Mouse (Mus musculus): ENCODE data around the gene Pigx.
"Not testable (repeated sequence)": the region's sequence is repeated elsewhere in the genome, so short reads cannot be mapped to it uniquely, and the experiment has no call there.

Gene Pigx

DNA sequence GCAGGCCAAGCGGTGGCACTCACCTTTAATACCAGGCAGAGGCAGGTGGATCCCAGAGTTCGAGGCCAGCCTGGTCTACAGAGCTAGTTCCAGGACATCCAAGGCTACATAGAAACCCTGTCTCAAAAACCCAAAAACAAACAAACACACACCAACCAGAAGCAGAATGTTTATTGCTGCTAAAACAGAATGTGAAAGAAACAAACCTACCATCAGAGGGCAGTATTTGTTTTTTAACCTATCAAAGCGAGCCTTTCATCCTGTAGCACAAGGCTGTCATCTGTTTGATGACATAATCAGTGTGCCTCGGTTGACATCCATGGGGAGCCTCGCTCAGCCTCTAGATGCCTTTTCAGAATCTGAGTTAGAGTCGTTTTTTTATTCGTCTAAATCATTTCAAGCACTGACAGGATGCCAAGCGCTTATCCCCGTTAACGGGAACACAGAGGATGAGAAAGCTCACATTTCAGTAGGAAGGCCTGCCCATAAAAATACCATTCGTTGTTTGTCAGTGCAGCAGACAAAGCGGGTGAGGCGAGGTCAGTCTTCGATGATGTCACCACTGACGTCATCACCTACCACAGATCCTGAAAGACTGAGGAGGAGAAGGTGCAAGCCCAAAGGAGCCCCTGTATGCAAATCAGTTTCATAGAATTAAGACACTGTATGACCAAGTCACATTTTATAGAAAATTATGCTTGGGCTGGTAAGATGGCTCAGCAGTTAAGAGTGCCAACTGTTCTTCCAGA, 11.6 kb upstream of the Pigx start:
- in situ Hi-C loops (cut with MboI; ENCODE audit: low sequenced_read_pairs) = no loop called here

DNA sequence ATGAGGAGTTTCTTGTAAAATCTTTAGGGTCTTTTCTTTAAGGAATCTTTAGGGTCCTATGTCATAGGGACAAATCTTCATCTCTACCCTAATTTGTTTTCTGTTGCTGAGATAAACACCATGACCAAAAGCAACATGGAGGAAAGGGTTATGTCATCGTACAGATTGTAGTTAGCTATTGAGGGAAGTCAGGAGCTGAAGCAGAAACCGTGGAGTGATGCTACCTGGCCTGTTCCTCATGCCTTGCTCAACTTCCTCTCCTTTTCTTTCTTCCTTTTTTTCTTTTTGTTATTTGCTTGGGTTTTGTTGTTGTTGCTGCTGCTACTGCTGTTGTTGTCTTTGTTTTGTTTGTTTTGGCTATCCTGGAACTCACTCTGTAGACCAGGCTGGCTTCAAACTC, 9.0 kb upstream of the Pigx start:
- in situ Hi-C loops (cut with MboI; ENCODE audit: low sequenced_read_pairs) = no loop called here

DNA sequence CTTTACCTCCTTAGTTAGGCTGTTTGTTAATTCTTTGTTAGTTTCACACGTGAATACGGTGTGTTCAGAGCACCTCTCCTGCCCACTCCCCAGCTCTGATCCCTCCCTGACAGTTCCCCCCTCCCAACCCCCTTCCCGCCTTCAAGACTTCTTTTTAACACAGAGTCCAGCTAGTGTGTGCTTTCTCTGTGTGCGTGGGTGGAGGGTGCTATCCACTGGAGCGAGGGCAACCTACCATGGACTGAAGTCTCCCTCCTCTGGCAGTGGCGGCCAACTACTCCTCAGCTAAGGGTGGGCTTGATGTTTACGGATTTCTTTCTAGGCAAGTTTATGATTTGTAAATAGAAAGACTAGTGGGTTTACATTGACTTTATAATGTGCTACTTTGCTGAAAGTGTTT, 8.6 kb upstream of the Pigx start:
- in situ Hi-C loops (cut with MboI; ENCODE audit: low sequenced_read_pairs) = no loop called here

DNA sequence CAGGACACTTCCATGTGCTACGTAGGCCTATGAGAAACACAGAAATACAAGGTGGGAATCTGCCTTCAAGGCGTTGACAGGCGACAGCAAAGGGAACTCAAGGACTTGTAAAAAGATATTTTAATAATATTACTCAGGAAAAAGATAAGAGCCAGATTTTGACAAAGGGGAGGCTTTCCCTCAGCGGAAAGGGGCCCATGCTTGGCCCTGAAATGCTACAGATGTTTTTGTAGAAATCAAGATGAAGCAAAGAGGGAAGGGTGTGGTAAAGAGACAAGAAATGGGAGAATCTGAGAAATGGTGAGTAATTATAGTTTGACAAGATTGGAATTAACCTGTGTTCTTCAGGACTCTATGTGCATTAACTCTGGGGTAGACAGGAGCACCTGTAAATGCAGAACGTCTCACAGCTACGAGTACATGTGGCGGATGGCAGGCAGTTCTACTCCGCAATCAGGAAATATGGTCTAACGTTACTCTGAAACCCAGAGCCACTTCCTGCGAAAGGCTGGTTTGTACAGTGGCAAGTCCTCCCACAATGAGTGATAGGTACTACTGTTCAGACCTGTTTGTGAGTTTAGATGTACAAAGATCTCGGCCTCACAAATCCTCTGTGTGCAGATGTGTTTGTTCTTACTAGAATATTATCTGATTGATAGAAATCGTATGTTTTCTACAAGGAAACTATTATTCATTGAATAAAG, 8.0 kb upstream of the Pigx start:
- in situ Hi-C loops (cut with MboI; ENCODE audit: low sequenced_read_pairs) = no loop called here

DNA sequence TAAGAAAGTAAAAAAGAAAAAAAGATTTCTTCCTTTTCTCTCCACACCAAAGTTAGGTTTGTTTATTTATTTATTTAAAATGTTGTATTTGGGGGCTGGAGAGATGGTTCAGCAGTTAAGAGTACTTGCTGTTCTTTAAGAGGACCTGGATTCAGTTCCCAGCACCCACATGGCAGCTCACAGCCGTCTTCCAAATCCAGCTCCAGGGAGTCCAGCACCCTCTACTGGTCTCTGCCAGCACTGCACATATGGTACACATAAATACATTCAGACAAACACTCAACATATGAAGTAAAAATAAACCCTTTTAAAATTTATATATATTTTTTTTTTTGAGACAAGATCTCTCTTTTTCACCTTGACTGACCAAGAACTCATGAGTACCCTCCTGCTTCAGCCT, 6.2 kb upstream of the Pigx start:
- in situ Hi-C loops (cut with MboI; ENCODE audit: low sequenced_read_pairs) = no loop called here

DNA sequence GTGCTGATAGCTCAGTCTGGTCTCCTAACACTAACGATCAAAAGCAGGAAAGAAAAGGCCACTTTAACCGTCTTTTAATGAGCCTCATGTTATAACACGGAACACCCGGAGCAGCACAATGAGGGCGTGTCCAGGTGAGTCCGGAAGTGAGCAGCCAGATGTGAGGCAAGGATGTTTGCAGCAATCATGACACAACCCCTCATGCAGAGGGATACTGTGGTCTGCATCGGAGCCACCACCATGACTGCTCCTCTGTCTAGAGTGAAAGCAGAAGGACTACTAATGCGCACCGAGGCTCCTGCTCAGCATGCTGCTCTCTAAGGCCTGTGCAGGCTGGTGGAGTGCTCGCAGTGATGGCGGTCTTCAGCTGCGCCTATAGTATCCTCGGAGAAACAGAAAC, 2.8 kb upstream of the Pigx start:
- in situ Hi-C loops (cut with MboI; ENCODE audit: low sequenced_read_pairs) = no loop called here

DNA sequence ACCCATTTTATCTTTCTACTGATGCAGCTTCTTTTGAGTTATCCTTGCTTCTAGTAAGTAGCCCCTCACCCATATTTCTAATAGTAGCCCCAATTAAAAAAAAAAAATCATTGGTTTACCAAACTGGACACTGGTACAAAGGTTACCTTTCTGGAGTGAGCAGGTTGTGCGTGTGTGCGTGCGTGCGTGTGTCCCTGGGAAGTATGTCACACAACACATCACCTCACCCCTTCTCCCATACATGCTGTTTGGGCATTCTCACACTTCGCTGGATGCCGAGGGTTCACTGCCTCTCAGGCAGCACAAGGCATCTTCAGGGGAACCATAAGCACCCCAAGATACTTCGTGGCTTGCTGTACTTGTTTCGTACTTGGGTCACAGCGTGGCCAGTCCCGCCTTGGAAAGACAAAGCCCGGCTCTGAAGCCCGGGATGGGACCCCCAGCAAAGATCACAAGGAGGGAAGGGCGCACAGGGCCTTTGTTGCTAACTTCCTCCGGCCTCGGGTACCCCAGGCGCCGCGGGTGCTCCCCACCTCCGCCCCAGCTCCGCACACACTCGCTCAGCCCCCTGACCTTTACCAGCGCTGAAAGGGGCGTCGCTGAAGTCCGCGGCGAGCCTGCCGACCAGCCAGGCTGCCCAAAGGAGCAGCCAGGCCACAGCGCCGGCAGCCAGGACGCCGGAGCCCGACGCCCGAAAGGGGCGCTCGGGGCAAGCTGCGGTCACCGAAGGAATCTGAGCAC, 473 bp downstream of the Pigx start:
- in situ Hi-C loops (cut with MboI; ENCODE audit: low sequenced_read_pairs) = no loop called here

DNA sequence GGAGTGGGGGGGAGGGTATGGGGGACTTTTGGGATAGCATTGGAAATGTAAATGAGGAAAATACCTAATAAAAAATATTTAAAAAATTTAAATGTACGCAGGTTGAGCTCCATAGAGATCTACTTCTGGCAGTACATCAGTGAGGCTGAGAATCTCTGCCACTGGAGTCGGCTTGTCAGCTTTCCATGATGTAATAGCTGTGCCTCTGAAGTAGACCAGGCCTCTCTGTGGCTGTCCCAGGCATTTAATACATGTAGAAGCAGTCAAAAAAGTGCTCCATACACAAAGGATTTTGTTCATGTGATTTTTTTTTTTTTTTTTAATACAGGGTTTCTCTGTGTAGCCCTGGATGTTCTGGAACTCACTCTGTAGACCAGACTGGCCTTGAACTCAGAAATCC, 1.8 kb downstream of the Pigx start:
- in situ Hi-C loops (cut with MboI; ENCODE audit: low sequenced_read_pairs) = not testable (repeated sequence)

DNA sequence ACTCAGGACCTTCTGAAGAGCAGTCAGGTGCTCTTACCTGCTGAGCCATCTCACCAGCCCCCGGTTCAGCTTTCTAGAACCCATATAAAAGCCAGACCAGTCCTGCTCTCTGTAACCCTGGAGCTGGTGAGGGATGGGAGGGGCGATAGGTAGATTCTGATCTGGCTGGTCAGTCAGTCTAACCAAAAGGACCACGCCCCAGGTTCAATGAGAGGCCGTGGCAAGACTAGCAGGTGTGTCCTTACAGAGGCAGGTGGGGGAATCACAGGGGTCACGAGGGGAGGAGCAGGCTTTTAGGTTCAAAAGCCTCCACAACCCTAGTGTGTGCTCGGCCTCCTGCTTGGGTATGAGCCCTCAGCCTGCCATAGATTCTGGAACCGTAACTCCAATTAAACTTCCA, 8.1 kb downstream of the Pigx start:
- in situ Hi-C loops (cut with MboI; ENCODE audit: low sequenced_read_pairs) = no loop called here

DNA sequence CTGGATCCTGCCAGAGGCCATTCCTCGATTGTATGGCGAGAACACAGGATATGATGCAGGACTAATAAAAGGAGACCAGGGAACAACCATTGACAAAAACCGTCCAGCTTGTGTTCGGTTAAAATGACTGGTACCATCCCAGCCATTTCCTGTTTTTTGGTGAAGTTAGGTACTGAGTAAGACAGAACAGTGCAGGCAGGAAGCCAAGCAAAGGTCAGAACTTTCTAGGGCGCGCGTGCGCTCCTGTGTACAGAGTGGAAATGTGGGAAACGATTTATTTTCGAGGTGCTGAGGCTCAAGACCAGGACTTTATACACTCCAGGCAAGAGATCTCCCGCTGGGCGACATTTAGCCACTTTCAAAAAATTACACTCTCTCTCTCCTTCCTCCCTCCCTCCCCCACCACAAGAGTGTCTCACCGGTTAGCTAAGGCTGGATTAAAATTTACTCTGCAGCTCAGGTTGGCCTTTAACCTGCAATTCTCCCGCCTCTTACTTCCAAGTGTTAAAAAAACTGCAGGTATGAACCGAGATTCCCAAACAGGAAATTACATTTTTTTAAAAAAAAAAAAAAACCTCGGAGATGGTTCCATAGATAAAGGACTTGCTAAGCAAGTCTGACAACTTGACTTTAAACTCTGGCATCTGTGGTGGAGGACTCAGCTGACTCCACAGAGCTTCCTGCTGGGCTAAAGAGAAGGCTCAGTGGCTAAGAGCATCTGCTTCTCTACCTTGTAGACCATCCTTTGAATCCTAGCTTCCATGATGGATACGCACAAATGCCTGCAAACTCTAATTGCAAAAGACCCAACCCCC, 11.7 kb downstream of the Pigx start:
- in situ Hi-C loops (cut with MboI; ENCODE audit: low sequenced_read_pairs) = no loop called here

DNA sequence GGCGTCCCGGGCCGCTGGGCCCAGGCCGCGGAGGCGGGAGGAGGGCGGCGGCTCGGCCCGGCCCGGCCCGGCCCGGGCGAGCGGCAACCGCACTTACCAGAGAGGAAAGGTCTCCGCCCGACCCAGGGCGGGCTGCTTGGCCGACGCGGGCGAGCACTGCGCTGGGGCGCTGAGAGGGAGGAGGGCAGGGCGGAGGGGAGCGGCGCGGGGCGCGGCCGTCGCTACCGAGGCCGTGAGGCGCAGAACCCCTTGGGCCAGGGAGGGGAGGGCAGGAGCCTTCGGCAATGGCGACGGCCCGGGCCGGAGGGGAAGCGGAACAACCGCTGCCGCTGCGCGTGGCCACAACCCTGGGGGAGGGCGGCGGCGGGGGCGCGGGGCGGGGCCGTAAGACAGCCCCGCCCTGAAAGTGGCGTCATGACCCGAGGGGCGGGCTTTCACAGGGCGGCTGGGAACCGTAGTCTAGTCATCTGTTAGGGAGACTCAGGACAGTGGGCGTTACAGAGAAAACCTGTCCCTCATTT, 20.5 kb downstream of the Pigx start, which contains the start of gene Pak2:
Pak2 (minus strand) TSS at position 352 of the 521 bp plus-strand sequence.
- in situ Hi-C loops (cut with MboI; ENCODE audit: low sequenced_read_pairs) = no loop called here

DNA sequence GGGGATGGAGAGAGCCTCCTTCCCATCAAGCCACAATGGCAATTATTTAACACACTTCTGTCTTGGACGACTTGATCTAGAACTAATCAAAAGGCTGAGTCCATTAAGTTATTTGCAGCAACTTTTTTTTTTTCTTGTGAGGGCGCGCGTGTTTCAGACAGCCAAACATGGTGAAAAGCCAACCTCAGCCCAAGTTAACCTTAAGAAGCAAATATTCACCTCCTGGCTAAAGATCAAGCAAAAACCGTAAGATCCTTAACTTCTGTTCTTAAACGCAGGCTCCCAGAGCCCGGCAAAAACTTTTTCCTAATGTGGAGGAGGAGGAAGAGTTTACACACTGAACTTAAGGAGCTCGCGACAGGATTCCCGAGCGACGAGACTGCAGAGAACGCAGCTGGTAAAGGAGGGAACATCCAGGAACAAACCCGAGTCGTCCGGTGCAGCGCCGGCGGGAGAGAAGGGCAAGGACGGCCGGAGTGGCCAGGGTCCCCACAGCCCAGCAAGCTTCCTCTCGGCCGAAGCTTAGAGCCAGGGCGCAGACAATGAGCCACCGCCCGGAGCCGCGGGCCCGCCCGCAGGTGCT, 21.0 kb downstream of the Pigx start:
- in situ Hi-C loops (cut with MboI; ENCODE audit: low sequenced_read_pairs) = no loop called here

DNA sequence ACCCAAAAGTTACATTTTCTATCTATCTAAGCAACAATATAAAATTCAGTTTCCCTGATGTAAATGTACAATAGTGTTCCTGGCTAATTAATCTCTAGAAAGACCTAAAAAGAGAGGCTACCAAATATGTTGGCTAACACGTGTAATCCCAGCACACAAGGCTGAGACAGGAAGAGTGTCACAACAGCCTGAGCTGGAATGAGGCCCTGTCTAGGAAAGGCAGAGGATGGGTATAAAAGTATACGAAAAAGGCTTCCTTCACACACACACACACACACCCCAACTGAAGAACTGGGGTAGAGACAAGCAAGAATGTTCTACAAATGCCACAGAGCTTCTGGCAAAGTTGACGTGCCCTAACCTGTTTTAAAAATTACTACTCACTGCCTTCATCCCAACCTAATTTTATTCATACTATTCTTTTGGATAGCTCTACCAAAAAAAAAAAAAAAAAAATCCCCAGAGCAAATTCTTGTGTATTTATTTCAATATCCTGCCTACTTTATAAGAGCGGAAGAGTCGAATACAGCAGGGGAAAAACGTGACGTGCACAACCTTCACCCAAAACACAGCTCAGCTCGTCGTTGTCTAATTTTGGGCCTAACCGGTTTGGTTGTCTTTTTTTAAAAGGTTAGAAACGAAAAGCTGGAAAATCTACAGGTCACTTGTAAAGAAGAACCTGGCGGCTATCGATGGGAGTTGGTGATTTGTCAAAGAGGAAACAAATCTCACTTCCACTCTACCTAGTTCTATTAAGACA, 21.7 kb downstream of the Pigx start:
- in situ Hi-C loops (cut with MboI; ENCODE audit: low sequenced_read_pairs) = no loop called here

DNA sequence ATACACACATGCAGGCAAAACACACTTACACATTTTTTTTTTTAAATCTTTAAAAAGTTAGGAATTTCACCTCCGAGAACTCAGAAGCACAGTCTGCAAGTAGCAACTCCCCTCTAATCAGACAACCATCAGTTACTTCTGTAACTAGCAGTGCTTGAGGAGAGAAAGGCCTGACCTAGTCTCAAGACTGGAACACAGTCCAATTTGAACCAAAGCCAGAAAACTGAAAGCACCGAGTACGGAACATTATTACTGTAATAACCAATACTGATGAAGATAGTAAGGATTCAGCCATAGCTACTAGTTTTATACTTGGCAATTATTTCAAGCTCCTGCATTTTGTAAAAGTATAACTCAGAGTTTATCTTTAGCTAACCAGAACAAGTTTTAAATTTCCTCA, 23.1 kb downstream of the Pigx start:
- in situ Hi-C loops (cut with MboI; ENCODE audit: low sequenced_read_pairs) = no loop called here

DNA sequence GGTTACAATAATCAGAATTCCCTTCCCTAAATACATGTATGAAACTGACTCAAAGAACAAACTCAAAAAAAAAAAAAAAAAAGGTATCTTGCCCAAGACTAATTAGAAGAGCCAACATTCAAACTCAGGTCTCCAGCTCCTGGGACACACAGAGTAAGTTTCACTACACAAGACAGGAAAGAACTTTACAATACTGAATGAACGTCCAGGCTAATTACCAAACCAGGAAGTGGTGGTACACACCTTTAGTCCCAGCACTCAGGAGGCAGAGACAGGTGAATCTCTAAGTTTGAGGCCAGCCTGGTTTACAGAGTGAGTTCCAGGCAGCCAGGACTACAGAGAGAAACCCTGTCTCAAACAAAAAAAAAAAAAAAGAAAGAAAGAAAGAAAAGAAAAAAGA, 23.8 kb downstream of the Pigx start:
- in situ Hi-C loops (cut with MboI; ENCODE audit: low sequenced_read_pairs) = no loop called here

DNA sequence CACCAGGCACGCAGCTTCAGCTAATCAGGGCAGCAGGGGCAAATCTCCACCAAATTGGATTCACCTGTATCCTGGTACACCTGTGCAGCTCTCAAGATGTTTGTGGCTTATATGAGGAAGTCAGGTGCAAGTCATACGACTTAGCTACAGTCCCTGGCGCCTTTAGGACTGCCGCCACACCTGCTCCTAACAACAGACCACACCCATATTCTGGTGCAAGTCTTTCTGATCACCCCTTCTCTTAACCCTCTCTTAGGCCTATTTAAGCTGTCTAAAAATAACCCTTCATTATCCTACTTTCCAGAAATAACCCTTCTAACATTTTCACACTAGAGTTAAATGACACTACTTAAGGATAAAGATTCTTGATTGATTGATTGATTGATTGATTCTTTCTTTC, 29.5 kb downstream of the Pigx start:
- in situ Hi-C loops (cut with MboI; ENCODE audit: low sequenced_read_pairs) = not testable (repeated sequence)

DNA sequence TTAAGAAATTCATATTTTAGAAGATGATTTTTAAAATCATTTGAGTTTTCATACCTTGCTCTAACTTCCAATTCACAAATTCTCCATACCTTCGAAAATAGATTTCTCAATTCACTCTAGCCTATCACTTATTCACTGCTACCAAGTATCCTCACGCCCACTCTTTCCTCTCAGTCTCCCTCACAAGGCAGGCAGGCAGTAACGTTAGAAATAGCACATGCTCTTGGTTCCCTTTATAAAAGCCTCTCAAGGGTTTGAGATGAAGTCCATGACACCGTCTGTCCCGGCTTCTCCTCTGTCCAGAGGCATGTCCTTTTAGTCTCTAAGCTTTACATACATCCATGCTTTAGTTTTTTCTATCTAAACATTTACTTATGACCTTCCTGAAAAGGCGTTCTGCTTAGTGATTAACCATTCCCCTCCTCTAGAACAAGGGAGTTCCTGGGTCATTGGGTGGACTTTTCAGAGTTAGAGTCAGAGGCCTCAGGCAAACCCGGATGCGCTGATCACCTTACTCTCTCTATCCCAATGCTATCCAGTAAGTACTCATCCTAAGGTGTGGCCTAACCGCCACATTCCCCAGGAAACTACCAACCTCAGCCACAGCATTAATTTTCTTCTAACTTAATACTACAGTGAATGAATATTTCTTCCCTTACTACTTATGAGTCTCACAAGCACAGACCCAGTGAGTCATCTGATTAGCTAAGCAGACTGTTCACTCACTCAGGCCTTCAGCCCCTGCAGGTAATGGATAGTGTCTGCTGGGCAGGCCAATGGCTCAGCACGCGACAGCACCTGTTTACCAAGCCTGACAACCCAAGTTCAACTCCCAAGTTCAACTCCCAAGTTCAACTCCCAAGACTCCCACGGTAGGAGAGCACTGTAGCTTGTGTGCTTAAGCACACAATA, 30.9 kb downstream of the Pigx start:
- in situ Hi-C loops (cut with MboI; ENCODE audit: low sequenced_read_pairs) = no loop called here

DNA sequence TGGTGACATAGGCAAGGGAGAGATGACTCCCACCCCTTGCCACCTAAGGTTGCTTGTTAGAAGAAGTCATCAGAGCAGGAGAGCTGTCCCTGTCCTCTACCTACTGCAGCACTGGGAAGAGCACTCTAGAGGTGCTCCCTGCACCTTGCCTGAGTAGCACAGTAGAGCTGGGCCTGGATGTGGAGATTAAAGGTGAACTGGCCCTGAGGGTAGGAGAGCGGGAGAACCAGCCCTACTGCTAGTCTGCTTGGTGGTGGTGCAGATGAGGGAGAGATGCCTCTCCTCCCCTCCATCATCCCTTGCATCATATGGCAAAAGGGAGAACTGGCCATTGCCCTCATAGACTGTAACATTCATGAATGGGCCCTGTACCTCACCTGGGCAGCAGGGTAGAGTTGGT, 32.6 kb downstream of the Pigx start:
- in situ Hi-C loops (cut with MboI; ENCODE audit: low sequenced_read_pairs) = no loop called here

DNA sequence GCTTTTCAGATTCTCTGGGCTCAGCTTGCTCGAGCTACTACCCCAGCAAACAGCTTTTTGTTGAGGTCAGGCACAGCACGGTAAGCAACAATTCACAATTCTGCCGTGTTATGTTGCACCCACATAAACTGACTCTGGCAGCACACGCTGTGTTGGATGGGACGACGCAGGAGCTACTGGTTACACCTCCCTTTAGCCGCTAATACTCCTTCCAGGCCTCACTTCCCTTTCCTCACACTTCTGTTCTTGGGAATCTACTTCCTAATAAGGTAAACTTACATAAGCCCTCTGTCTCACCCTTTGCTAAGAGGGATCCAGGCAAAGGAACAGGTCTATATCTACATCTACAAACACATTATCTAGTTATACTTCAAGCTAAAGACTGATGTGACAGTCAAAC, 35.6 kb downstream of the Pigx start:
- in situ Hi-C loops (cut with MboI; ENCODE audit: low sequenced_read_pairs) = no loop called here

Measured in CH12F3 (cell line).